Mouse (Mus musculus): ENCODE data around the gene Rps15.

Gene Rps15

DNA sequence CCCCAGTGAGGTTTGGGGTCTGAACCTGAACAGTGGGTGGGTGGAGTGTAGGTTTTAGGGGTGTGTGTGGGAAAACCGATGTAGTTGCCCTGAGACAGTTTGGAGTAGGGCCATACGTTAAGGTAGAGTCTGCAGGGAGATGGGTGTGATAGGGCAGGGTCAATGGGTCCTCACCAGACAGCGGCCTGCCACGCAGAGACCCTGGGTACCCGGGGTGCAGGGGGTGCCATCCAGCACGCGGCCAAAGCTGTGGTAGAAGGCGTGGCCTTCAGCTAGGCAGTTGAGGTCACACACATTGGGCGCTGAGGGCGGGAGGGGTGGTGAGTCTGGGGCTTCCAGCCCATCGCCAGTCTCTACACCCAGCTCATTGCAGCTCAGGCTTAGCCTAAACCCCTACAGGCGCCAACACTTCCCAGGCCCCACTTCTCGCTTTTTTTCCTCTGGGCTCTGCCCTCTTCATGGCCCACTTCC lies 51.2 kb downstream of the Rps15 start:
- DNase-seq, result no peak
